Mouse (Mus musculus): Measurements from ENCODE around the gene Steap2. TPM values are rescaled to one million over a fixed set of nuclear protein-coding genes. Genes with fewer than 3 reads are reported as not detected.

The Steap2 gene
- polyA plus RNA-seq, 1 experiment from 2014 or later = 9.5 TPM

GRCm38 (mm10) chr5:5683292-5683691 lies 11.1 kb downstream of the Steap2 start:
- WGBS = 76% methylated on average over 4 of the region's 4 CpGs
- Histone ChIP-seq H3K36me3 (ENCODE audit: control insufficient read depth, insufficient read depth, low read length) (no peaks in the 10 kb centered on the region), H3K27ac (ENCODE audit: low read depth, low read length) (no peak overlapping the region), H3K4me2 (ENCODE audit: low read depth, low read length) (no peak overlapping the region), H3K4me3 (ENCODE audit: low read depth, low read length) (no peak overlapping the region), H3K9ac (replicated peaks; ENCODE audit: low read depth, low read length) (no peak overlapping the region), H3K4me1 (ENCODE audit: control insufficient read depth, insufficient read depth, low read length) (no peaks in the 10 kb centered on the region), H3K27me3 (ENCODE audit: control insufficient read depth, insufficient read depth, low read length) (no peaks in the 10 kb centered on the region), H3K9me3 (ENCODE audit: control insufficient read depth, low read length) (no peaks in the 10 kb centered on the region)
- ATAC-seq (ENCODE audit: low read depth) = no peak

DNA sequence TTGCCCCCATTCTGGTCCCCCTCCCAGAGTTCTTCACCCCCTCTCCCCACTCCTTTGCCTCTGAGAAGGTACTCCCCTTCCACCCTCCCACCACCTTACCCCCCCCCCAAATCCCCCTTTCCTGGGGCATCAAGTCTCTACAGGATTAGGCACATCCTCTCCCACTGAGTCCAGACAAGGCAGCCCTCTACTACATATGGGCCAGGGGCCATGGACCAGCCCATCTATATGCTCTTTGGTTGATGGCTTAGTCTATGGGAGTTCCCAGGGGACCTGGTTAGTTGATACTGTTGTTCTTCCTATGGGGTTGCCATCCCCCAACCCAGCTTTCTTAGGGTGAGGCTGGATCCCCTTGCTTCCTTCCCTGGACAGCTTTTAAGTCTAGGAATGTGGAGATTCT lies 14.9 kb downstream of the Steap2 start:
- no peak overlapping the region for H3K4me3 ChIP-seq (ENCODE audit: low read depth, low read length)
- no peaks in the 10 kb centered on the region for H3K27me3 ChIP-seq (ENCODE audit: control insufficient read depth, insufficient read depth, low read length)
- H3K9me3 ChIP-seq (ENCODE audit: control insufficient read depth, low read length) = no peaks in the 10 kb centered on the region
- no peak overlapping the region for H3K9ac ChIP-seq (replicated peaks; ENCODE audit: low read depth, low read length)
- no peaks in the 10 kb centered on the region for H3K4me1 ChIP-seq (ENCODE audit: control insufficient read depth, insufficient read depth, low read length)
- no peak for ATAC-seq (ENCODE audit: low read depth)
- no peak overlapping the region for H3K4me2 ChIP-seq (ENCODE audit: low read depth, low read length)
- H3K36me3 ChIP-seq (ENCODE audit: control insufficient read depth, insufficient read depth, low read length) = no peaks in the 10 kb centered on the region
- no peak overlapping the region for H3K27ac ChIP-seq (ENCODE audit: low read depth, low read length)

DNA sequence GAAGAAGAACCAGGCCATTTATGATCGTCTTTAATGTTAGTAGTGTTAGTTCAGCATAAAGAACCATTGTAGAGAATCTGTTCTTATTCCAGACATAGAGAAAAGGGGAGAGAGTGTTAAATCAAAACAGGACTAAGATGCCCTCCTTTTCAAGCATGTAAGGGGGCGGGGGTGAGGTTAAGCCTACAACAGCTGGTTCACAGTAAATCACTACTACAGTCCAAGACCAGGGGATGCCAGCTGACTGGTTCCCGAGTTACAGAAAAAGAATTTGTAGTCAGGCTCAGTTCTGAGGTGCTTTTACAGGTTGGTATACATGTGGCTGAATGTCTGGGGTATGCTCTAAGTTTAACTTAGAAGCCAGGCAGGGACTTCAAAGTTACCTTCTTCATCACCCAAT lies 18.3 kb downstream of the Steap2 start:
- H3K9ac ChIP-seq (replicated peaks; ENCODE audit: low read depth, low read length) = no peak overlapping the region
- no peaks in the 10 kb centered on the region for H3K27me3 ChIP-seq (ENCODE audit: control insufficient read depth, insufficient read depth, low read length)
- no peak for ATAC-seq (ENCODE audit: low read depth)
- no peaks in the 10 kb centered on the region for H3K9me3 ChIP-seq (ENCODE audit: control insufficient read depth, low read length)
- H3K4me2 ChIP-seq (ENCODE audit: low read depth, low read length) = no peak overlapping the region
- no peak overlapping the region for H3K4me3 ChIP-seq (ENCODE audit: low read depth, low read length)
- no peak overlapping the region for H3K27ac ChIP-seq (ENCODE audit: low read depth, low read length)
- no peaks in the 10 kb centered on the region for H3K4me1 ChIP-seq (ENCODE audit: control insufficient read depth, insufficient read depth, low read length)
- no peaks in the 10 kb centered on the region for H3K36me3 ChIP-seq (ENCODE audit: control insufficient read depth, insufficient read depth, low read length)
- WGBS = 66% methylated on average over 3 of the region's 3 CpGs

GRCm38 (mm10) chr5:5668920-5669319 lies 25.5 kb downstream of the Steap2 start:
- peaks cover 8% of the 10 kb centered on the region for H3K4me1 ChIP-seq (ENCODE audit: control insufficient read depth, insufficient read depth, low read length)
- no peak overlapping the region for H3K4me2 ChIP-seq (ENCODE audit: low read depth, low read length)
- H3K27ac ChIP-seq (ENCODE audit: low read depth, low read length) = no peak overlapping the region
- H3K4me3 ChIP-seq (ENCODE audit: low read depth, low read length) = no peak overlapping the region
- H3K36me3 ChIP-seq (ENCODE audit: control insufficient read depth, insufficient read depth, low read length) = no peaks in the 10 kb centered on the region
- H3K9me3 ChIP-seq (ENCODE audit: control insufficient read depth, low read length) = no peaks in the 10 kb centered on the region
- no peak for ATAC-seq (ENCODE audit: low read depth)
- no peak overlapping the region for H3K9ac ChIP-seq (replicated peaks; ENCODE audit: low read depth, low read length)
- no peaks in the 10 kb centered on the region for H3K27me3 ChIP-seq (ENCODE audit: control insufficient read depth, insufficient read depth, low read length)
- WGBS = 80% methylated on average over 7 of the region's 7 CpGs

DNA sequence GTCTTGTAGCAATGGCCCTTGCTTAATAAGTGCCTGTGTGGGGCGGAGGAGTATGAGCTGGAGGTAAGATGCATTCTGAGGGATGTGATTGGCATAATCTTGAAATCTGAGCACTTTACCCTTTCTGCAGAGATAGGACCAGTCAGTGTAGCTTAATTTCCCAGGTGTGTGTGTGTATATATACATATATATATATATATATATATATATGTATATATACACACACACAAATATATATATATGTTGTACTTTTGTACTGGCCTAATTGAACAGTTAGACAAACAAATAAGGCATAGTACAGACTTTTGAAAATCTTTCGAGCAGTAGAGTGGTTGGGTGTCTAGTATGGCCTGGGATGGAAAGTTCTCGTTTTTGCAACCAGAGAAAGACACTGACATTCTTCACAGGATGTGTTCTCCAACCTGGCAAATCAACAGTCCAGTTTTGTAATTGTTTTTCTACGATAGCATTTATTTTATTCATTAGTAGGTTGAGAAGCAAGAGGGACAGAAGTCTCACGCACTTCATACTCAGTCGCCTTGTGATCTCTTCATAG lies 29.9 kb downstream of the Steap2 start:
- Histone ChIP-seq H3K4me1 (ENCODE audit: control insufficient read depth, insufficient read depth, low read length) (peaks cover 14% of the 10 kb centered on the region), H3K9me3 (ENCODE audit: control insufficient read depth, low read length) (no peaks in the 10 kb centered on the region), H3K27ac (ENCODE audit: low read depth, low read length) (0 out of 2 replicates have a peak overlapping the region, but pooled peaks have one; percentile 10), H3K27me3 (ENCODE audit: control insufficient read depth, insufficient read depth, low read length) (no peaks in the 10 kb centered on the region), H3K36me3 (ENCODE audit: control insufficient read depth, insufficient read depth, low read length) (no peaks in the 10 kb centered on the region), H3K9ac (replicated peaks; ENCODE audit: low read depth, low read length) (peak overlapping the region; percentile 61), H3K4me3 (ENCODE audit: low read depth, low read length) (peak overlapping the region; percentile 78), H3K4me2 (ENCODE audit: low read depth, low read length) (peak overlapping the region; percentile 86)
- no peak; the same call in 1 of the 2 replicates for ATAC-seq (ENCODE audit: low read depth)
- WGBS = 58% methylated on average over 6 of the region's 6 CpGs

DNA sequence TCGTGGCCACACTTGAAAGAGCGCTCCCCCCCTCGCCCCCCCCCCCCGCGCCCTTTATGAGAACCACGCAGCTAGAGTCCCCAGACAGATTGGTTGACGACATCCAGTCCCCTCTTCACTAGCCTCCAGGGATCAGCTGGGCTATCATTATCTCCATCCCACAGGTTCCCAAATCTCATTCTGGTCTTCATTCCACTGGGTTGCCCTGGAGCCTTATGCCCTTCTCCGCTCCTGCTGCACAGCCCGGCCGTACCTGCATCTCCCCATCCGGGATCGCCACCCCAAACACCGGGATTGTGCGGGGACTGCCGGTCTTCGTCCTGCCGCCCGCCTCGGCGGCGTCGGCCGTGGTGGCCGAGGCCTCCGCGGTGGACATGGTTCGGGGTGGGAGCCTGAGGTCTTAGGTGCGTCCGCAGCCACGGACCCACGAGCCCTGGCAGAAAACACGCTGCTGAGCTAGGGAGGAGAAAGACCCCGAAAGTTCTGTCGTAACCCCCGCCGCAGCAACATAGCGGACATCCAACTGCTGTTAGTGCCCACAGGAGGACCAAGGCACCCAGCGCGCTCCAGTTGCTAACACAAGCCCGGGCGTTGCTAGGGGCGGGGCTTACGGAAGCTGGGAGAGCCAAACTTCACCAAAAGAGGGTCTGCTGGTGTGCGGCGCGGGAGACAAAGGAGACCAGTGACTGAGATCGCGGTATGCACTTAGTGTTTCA lies 30.6 kb downstream of the Steap2 start, which contains the start of gene Cfap69:
TSS of gene Cfap69 (minus strand) at position 585 of the 716 bp plus-strand sequence.
- under 1% methylated on average over 47 of the region's 48 CpGs for WGBS
- no peaks in the 10 kb centered on the region for H3K27me3 ChIP-seq (ENCODE audit: control insufficient read depth, insufficient read depth, low read length)
- no peaks in the 10 kb centered on the region for H3K36me3 ChIP-seq (ENCODE audit: control insufficient read depth, insufficient read depth, low read length)
- H3K9me3 ChIP-seq (ENCODE audit: control insufficient read depth, low read length) = no peaks in the 10 kb centered on the region
- peaks cover 14% of the 10 kb centered on the region for H3K4me1 ChIP-seq (ENCODE audit: control insufficient read depth, insufficient read depth, low read length)
- H3K9ac ChIP-seq (replicated peaks; ENCODE audit: low read depth, low read length) = peak within 1 kb of the TSS; percentile 61
- peak within 1 kb of the TSS; percentile 34; the same call in 1 of the 2 replicates for H3K27ac ChIP-seq (ENCODE audit: low read depth, low read length)
- ATAC-seq (ENCODE audit: low read depth) = peak; percentile 99
- peak within 1 kb of the TSS; percentile 86 for H3K4me2 ChIP-seq (ENCODE audit: low read depth, low read length)
- peak within 1 kb of the TSS; percentile 78 for H3K4me3 ChIP-seq (ENCODE audit: low read depth, low read length)

DNA sequence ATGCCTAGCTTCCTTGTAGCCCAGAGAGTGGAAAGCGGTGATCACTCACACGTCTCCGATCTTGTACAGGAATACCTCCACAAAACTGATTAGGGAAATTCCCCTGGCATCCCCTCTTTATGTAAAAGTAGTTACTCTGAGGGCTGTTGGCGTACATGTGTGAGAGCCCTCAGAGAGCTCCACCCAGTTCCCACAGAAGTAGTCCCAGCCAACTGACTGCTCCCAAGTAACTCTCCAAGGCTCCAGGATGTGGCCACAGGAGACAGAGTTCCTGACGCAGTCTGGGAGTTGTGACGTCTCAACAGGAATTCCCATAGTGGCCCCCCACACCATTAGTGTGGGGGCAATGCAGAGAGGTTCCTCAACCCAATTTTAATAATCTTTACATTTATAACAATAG lies 31.3 kb downstream of the Steap2 start:
- no peak overlapping the region for H3K27ac ChIP-seq (ENCODE audit: low read depth, low read length)
- no peak overlapping the region; the same call in 1 of the 2 replicates for H3K9ac ChIP-seq (replicated peaks; ENCODE audit: low read depth, low read length)
- peak overlapping the region; percentile 86 for H3K4me2 ChIP-seq (ENCODE audit: low read depth, low read length)
- 42% methylated on average over 6 of the region's 6 CpGs for WGBS
- no peaks in the 10 kb centered on the region for H3K9me3 ChIP-seq (ENCODE audit: control insufficient read depth, low read length)
- H3K4me1 ChIP-seq (ENCODE audit: control insufficient read depth, insufficient read depth, low read length) = peaks cover 14% of the 10 kb centered on the region
- no peaks in the 10 kb centered on the region for H3K27me3 ChIP-seq (ENCODE audit: control insufficient read depth, insufficient read depth, low read length)
- peak overlapping the region; percentile 78 for H3K4me3 ChIP-seq (ENCODE audit: low read depth, low read length)
- no peaks in the 10 kb centered on the region for H3K36me3 ChIP-seq (ENCODE audit: control insufficient read depth, insufficient read depth, low read length)
- ATAC-seq (ENCODE audit: low read depth) = no peak

DNA sequence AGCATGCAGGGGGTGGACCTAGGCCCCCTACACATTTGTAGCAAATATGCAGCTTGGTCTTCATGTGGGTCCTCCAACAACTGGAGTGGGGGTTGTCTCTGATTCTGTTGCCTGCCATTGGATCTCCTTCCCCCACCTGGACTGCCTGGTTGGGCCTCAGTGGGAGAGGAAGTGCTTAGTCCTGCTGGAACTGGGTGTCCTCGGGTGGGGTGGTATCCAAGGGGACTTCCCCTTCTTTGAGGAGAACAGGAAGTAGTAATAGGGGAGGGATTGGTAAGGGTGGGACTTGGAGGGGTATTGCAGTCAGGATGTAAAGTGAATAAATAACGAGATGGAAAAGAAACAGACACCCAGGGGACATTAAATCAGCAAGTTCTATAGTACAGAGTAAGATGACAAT lies 35.7 kb downstream of the Steap2 start:
- 60% methylated on average over 2 of the region's 2 CpGs for WGBS
- Histone ChIP-seq H3K9ac (replicated peaks; ENCODE audit: low read depth, low read length) (no peak overlapping the region), H3K27ac (ENCODE audit: low read depth, low read length) (no peak overlapping the region), H3K27me3 (ENCODE audit: control insufficient read depth, insufficient read depth, low read length) (no peaks in the 10 kb centered on the region), H3K9me3 (ENCODE audit: control insufficient read depth, low read length) (no peaks in the 10 kb centered on the region), H3K4me3 (ENCODE audit: low read depth, low read length) (no peak overlapping the region), H3K4me1 (ENCODE audit: control insufficient read depth, insufficient read depth, low read length) (0 out of 2 replicates have a peak, but pooled peaks cover 6% of the 10 kb centered on the region), H3K4me2 (ENCODE audit: low read depth, low read length) (no peak overlapping the region), H3K36me3 (ENCODE audit: control insufficient read depth, insufficient read depth, low read length) (no peaks in the 10 kb centered on the region)
- ATAC-seq (ENCODE audit: low read depth) = no peak

DNA sequence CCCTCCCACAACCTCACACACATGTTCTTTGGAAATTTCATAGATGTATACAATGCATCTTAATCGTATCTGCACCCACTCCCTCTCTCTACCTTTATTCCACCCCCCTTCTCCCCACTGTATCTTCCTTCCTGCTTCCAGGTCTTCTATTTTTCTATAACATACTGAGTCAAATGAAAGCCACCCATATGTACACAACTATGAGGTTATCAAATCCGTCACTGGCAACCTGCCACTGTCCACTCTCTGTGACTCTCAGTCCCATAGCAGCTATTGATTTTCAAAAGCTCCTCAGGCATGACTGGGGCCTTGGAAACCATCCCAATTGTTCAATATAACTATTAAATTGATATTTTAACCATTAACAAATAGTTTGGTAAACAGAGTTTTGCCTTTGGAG lies 36.4 kb downstream of the Steap2 start:
- Histone ChIP-seq H3K27ac (ENCODE audit: low read depth, low read length) (no peak overlapping the region), H3K4me2 (ENCODE audit: low read depth, low read length) (no peak overlapping the region), H3K9me3 (ENCODE audit: control insufficient read depth, low read length) (no peaks in the 10 kb centered on the region), H3K27me3 (ENCODE audit: control insufficient read depth, insufficient read depth, low read length) (no peaks in the 10 kb centered on the region), H3K9ac (replicated peaks; ENCODE audit: low read depth, low read length) (no peak overlapping the region), H3K36me3 (ENCODE audit: control insufficient read depth, insufficient read depth, low read length) (no peaks in the 10 kb centered on the region), H3K4me3 (ENCODE audit: low read depth, low read length) (no peak overlapping the region), H3K4me1 (ENCODE audit: control insufficient read depth, insufficient read depth, low read length) (0 out of 2 replicates have a peak, but pooled peaks cover under 1% of the 10 kb centered on the region)
- WGBS = 84% methylated on average over 2 of the region's 2 CpGs
- no peak for ATAC-seq (ENCODE audit: low read depth)

All from neural tube, embryonic 14.5 days (tissue).